Mouse (Mus musculus) limb, embryonic 11.5 days (tissue): ENCODE data around the gene Hyal1. TPM values are rescaled to one million over a fixed set of nuclear protein-coding genes. Genes with fewer than 3 reads are reported as not detected.

Experiments
- polyA plus RNA-seq: library from polyadenylated mRNA; unstranded; fragments of >200 nt; fragmentation: Nextera tagmentation; extraction: Ambion mirVana; gene quantifications from 2 replicates; pipeline ENCODE4 v1.2.1, GENCODE M21; 2014

The Hyal1 gene
- polyA plus RNA-seq, 1 experiment from 2014 or later = 8.4 TPM

Other genes starting within 250 kb of the Hyal1 start
- 10.0 and 10.1 TPM in 2 replicates for gene Hemk1, start 238.6 kb upstream of the Hyal1 start, polyA plus RNA-seq
- 0.60 and 0.73 TPM in 2 replicates for gene 6430571L13Rik, start 236.3 kb upstream of the Hyal1 start, polyA plus RNA-seq
- gene Cacna2d2, start 177.3 kb upstream of the Hyal1 start, polyA plus RNA-seq = 0.12 and 0.26 TPM in 2 replicates
- 42.8 and 47.9 TPM in 2 replicates for gene Tmem115, start 43.0 kb upstream of the Hyal1 start, polyA plus RNA-seq
- 13.1 and 14.1 TPM in 2 replicates for gene Cyb561d2, start 34.7 kb upstream of the Hyal1 start, polyA plus RNA-seq
- 36.5 and 40.9 TPM in 2 replicates for gene Nprl2, start 34.7 kb upstream of the Hyal1 start, polyA plus RNA-seq
- 0.79 and 0.95 TPM in 2 replicates for gene Zmynd10, start 29.6 kb upstream of the Hyal1 start, polyA plus RNA-seq
- 46.7 and 49.3 TPM in 2 replicates for gene Rassf1, start 25.4 kb upstream of the Hyal1 start, polyA plus RNA-seq
- gene Tusc2, start 13.7 kb upstream of the Hyal1 start, polyA plus RNA-seq = 57.3 and 60.2 TPM in 2 replicates
- 143 and 155 TPM in 2 replicates for gene Hyal2, start 9.0 kb upstream of the Hyal1 start, polyA plus RNA-seq
- 14.3 and 16.7 TPM in 2 replicates for gene Naa80, start 2.0 kb downstream of the Hyal1 start, polyA plus RNA-seq
- gene Hyal3, start 3.9 kb downstream of the Hyal1 start, polyA plus RNA-seq = 0.54 and 0.57 TPM in 2 replicates
- gene Ifrd2, start 10.7 kb downstream of the Hyal1 start, polyA plus RNA-seq = 47.6 and 49.0 TPM in 2 replicates
- gene Sema3b, start 32.3 kb downstream of the Hyal1 start, polyA plus RNA-seq = 3.4 and 3.7 TPM in 2 replicates
- 336 and 358 TPM in 2 replicates for gene Gnai2, start 58.4 kb downstream of the Hyal1 start, polyA plus RNA-seq
- 3.4 and 4.1 TPM in 2 replicates for gene Slc38a3, start 92.6 kb downstream of the Hyal1 start, polyA plus RNA-seq
- 1.7 and 1.8 TPM in 2 replicates for gene Gnat1, start 102.8 kb downstream of the Hyal1 start, polyA plus RNA-seq
- 27.4 and 32.5 TPM in 2 replicates for gene Sema3f, start 133.5 kb downstream of the Hyal1 start, polyA plus RNA-seq
- gene Rbm5, start 194.1 kb downstream of the Hyal1 start, polyA plus RNA-seq = 179 and 195 TPM in 2 replicates